Mouse (Mus musculus) intestine, embryonic 14.5 days (tissue): ENCODE measurements at regions not wholly inside any gene's neighbourhood (a gene's known extent, or its start where the extent isn't known, plus 50 kb on each side); places are given as distances from the start of the nearest gene placed in this dataset.

Experiments
- ATAC-seq: fragments of 200-750 bp; cut with Nextera tagmentation; replicated peaks from 2 replicates; pipeline ENCODE4 v1.8.0; 2017; ENCODE audit warnings: low read depth, moderate number of reproducible peaks, moderate TSS enrichment, moderate library complexity; ENCODE audit not compliant: low FRiP score, low TSS enrichment
- DNase-seq: peaks from one replicate; pipeline ENCODE4 v3.0.0-alpha.2; 2018; ENCODE audit warnings: low spot score
- H3K27ac ChIP-seq: fragments of 300-500 bp; sonication (generic); 2 replicates; pipeline ENCODE4 v1.5.1; 2014; ENCODE audit warnings: low read depth, mild to moderate bottlenecking, control low read depth
- H3K27me3 ChIP-seq: fragments of 300-500 bp; sonication (generic); replicated peaks from 2 replicates; pipeline ENCODE4 v1.6.1; 2014; ENCODE audit warnings: low read length, control low read depth; ENCODE audit not compliant: control insufficient read depth, insufficient read depth
- H3K36me3 ChIP-seq: fragments of 300-500 bp; sonication (generic); 2 replicates; pipeline ENCODE4 v1.6.1; 2014; ENCODE audit warnings: low read length, control low read depth; ENCODE audit not compliant: control insufficient read depth, insufficient read depth
- H3K4me1 ChIP-seq: fragments of 300-500 bp; sonication (generic); replicated peaks from 2 replicates; pipeline ENCODE4 v1.6.1; 2014; ENCODE audit warnings: low read length, control low read depth, mixed read lengths; ENCODE audit not compliant: control insufficient read depth, insufficient read depth
- H3K4me2 ChIP-seq: fragments of 300-500 bp; sonication (generic); 2 replicates; pipeline ENCODE4 v1.6.1; 2014; ENCODE audit warnings: low read length
- H3K4me3 ChIP-seq: fragments of 300-500 bp; sonication (generic); 2 replicates; pipeline ENCODE4 v1.5.1; 2014; ENCODE audit warnings: low read depth, low read length, control low read depth, mixed read lengths
- H3K9ac ChIP-seq: fragments of 300-500 bp; sonication (generic); 2 replicates; pipeline ENCODE4 v1.6.1; 2014; ENCODE audit warnings: mild to moderate bottlenecking, low read length
- H3K9me3 ChIP-seq: fragments of 300-500 bp; sonication (generic); 2 replicates; pipeline ENCODE4 v1.6.1; 2016; ENCODE audit warnings: low read length, control low read depth; ENCODE audit not compliant: control insufficient read depth
- WGBS: fragments of 180-500 bp; shearing (Covaris S2); extraction: QIAGEN DNeasy Blood & Tissue Kit; methylation state at CpG from one replicate; pipeline ENCODE4 v1.1.7; 2014; 5-methylcytosine and 5-hydroxymethylcytosine counted together

DNA sequence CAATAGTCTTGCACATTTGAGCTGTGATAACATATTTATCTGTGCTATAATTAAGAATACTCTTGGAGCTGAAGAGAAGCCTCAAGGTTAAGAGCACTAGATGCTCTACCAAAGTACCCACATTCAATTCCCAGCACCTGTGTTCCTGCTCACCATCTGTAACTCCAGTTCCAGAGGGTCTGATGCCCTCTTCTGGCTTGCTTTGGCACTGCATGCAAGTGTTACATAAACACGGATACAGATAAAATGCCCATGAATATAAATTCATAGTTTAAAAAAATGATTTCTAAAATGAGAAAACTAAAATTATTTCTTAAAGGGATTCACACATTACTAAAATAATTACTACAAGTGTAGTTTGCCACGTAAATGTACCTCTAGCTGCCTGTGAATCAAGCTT is 364.3 kb downstream of the Tox3 start:
- no peak overlapping the region for H3K4me3 ChIP-seq
- no peaks in the 10 kb centered on the region for H3K27me3 ChIP-seq
- DNase-seq (no peak), ATAC-seq (no peak)
- no peaks in the 10 kb centered on the region for H3K4me1 ChIP-seq
- no peak overlapping the region for H3K4me2 ChIP-seq
- WGBS = 92% methylated on average over 2 of the region's 2 CpGs
- no peak overlapping the region for H3K27ac ChIP-seq
- H3K9ac ChIP-seq = no peak overlapping the region
- H3K9me3 ChIP-seq = no peaks in the 10 kb centered on the region
- no peaks in the 10 kb centered on the region for H3K36me3 ChIP-seq

GRCm38 (mm10) chr8:89982551-89982950 is 365.6 kb downstream of the Tox3 start:
- WGBS = 71% methylated on average over 2 of the region's 2 CpGs

GRCm38 (mm10) chr8:89981320-89981719 is 366.8 kb downstream of the Tox3 start:
- Histone ChIP-seq H3K27me3 (no peaks in the 10 kb centered on the region), H3K27ac (no peak overlapping the region), H3K9me3 (no peaks in the 10 kb centered on the region), H3K4me2 (no peak overlapping the region), H3K9ac (no peak overlapping the region), H3K36me3 (no peaks in the 10 kb centered on the region), H3K4me1 (no peaks in the 10 kb centered on the region), H3K4me3 (no peak overlapping the region)
- DNase-seq (no peak), ATAC-seq (no peak)
- 77% methylated on average over 2 of the region's 2 CpGs for WGBS

More at GRCm38 (mm10) chr8:89982551-89982950, 365.6 kb downstream of the Tox3 start:
- H3K9me3 ChIP-seq = no peaks in the 10 kb centered on the region
- no peak overlapping the region for H3K9ac ChIP-seq
- H3K27me3 ChIP-seq = no peaks in the 10 kb centered on the region
- ATAC-seq = no peak
- DNase-seq = no peak
- no peaks in the 10 kb centered on the region for H3K4me1 ChIP-seq
- H3K27ac ChIP-seq = no peak overlapping the region
- H3K4me3 ChIP-seq = no peak overlapping the region
- no peak overlapping the region for H3K4me2 ChIP-seq
- H3K36me3 ChIP-seq = no peaks in the 10 kb centered on the region

DNA sequence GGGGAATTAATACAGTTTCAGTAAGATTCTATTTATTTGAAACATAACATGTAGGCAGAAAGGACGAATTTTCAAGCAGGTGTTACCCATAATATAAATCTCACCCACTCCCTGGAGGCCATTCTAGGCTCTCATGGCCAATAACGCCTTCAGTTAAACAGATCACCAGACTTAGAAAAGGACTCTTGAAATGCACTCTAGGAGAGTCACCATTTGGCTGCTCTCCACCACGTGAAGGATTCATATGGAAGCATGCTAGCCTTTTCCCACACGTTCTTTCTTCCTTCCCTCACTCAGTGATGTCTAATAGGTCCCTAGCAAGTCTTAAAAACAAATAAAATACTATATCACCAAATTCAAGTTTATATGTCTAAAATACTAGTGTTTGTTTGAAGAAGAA is 367.7 kb downstream of the Tox3 start:
- Histone ChIP-seq H3K4me2 (no peak overlapping the region), H3K4me3 (no peak overlapping the region), H3K9me3 (no peaks in the 10 kb centered on the region), H3K36me3 (no peaks in the 10 kb centered on the region), H3K9ac (no peak overlapping the region), H3K27me3 (no peaks in the 10 kb centered on the region), H3K4me1 (no peaks in the 10 kb centered on the region), H3K27ac (no peak overlapping the region)
- DNase-seq = no peak
- no peak for ATAC-seq
- WGBS = 63% methylated on average over 4 of the region's 4 CpGs

DNA sequence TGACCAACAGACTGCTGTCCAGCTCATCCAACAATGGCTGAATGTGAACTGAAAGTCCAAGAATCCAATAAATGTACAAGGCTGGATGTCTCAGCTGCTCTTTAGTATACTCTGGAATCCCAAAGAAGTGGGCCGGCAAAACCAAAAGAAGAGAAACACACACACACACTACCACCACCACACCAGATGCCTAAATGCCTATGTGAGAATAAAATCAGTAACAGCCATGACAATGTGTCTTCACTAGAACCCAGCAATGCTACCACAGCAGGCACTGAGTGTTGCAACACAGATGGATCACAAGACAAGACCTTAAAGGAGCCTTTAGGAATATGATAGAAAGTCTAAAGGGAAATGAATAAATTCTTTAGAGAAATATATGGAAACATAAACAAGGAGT is 385.3 kb downstream of the Tox3 start:
- WGBS = 95% methylated on average over 1 of the region's 1 CpGs

GRCm38 (mm10) chr8:89957486-89957885 is 390.7 kb downstream of the Tox3 start:
- Histone ChIP-seq H3K4me1 (no peaks in the 10 kb centered on the region), H3K27ac (no peak overlapping the region), H3K27me3 (no peaks in the 10 kb centered on the region), H3K4me2 (no peak overlapping the region), H3K4me3 (no peak overlapping the region), H3K36me3 (no peaks in the 10 kb centered on the region), H3K9me3 (no peaks in the 10 kb centered on the region), H3K9ac (no peak overlapping the region)
- DNase-seq = no peak
- no peak for ATAC-seq

More for the DNA sequence above, 385.3 kb downstream of the Tox3 start:
- no peak for ATAC-seq
- Histone ChIP-seq H3K4me3 (no peak overlapping the region), H3K27ac (no peak overlapping the region), H3K9me3 (no peaks in the 10 kb centered on the region), H3K4me2 (no peak overlapping the region), H3K9ac (no peak overlapping the region), H3K36me3 (no peaks in the 10 kb centered on the region), H3K27me3 (no peaks in the 10 kb centered on the region), H3K4me1 (no peaks in the 10 kb centered on the region)
- DNase-seq = no peak

GRCm38 (mm10) chr8:89956482-89957020 is 391.6 kb downstream of the Tox3 start:
- no peak overlapping the region for H3K4me2 ChIP-seq
- no peaks in the 10 kb centered on the region for H3K9me3 ChIP-seq
- DNase-seq = no peak
- no peak for ATAC-seq
- H3K4me3 ChIP-seq = no peak overlapping the region
- no peaks in the 10 kb centered on the region for H3K27me3 ChIP-seq
- H3K36me3 ChIP-seq = no peaks in the 10 kb centered on the region
- no peak overlapping the region for H3K9ac ChIP-seq
- WGBS = 85% methylated on average over 11 of the region's 11 CpGs
- H3K27ac ChIP-seq = no peak overlapping the region
- H3K4me1 ChIP-seq = no peaks in the 10 kb centered on the region

GRCm38 (mm10) chr8:89938836-89939235 is 409.3 kb downstream of the Tox3 start:
- Histone ChIP-seq H3K4me2 (no peak overlapping the region), H3K9ac (no peak overlapping the region), H3K4me1 (no peaks in the 10 kb centered on the region), H3K27ac (no peak overlapping the region), H3K27me3 (no peaks in the 10 kb centered on the region), H3K36me3 (no peaks in the 10 kb centered on the region), H3K4me3 (no peak overlapping the region), H3K9me3 (no peaks in the 10 kb centered on the region)
- ATAC-seq (no peak), DNase-seq (no peak)
- WGBS = 100% methylated on average over 1 of the region's 1 CpGs

DNA sequence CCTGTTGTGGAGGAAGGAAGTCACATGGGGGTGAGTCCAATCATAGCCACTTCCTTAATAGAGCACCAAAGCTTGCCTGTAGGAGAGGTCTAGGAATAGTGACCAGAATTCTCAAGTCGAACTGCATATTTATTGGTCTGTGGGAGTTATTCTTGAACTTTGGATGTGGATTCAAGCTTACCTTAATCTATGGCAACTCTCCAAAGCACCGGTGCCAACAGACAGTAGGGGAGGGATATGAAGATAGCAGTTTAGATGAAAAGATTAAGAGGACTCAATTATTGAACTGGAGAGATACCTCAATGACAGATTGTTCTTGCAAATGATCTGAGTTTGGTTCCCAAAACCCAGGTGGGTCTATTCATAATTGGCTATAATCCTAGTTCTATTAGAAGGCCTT is 413.6 kb downstream of the Tox3 start:
- Histone ChIP-seq H3K36me3 (no peaks in the 10 kb centered on the region), H3K9ac (no peak overlapping the region), H3K9me3 (no peaks in the 10 kb centered on the region), H3K27me3 (no peaks in the 10 kb centered on the region), H3K27ac (no peak overlapping the region), H3K4me2 (no peak overlapping the region), H3K4me1 (no peaks in the 10 kb centered on the region), H3K4me3 (no peak overlapping the region)
- 86% methylated on average over 2 of the region's 2 CpGs for WGBS
- ATAC-seq (no peak), DNase-seq (no peak)
